Mouse (Mus musculus) lung, adult 2 months (tissue): ENCODE results near the gene Polr2a.

ENCODE experiments used
- CTCF ChIP-seq: fragments of 200-500 bp; IDR thresholded peaks from 2 replicates; pipeline ENCODE4 v1.5.1; 2011; ENCODE audit warnings: mild to moderate bottlenecking, low read length, control low read depth; ENCODE audit not compliant: insufficient read depth
- POLR2A ChIP-seq: fragments of 200-500 bp; IDR thresholded peaks from 2 replicates; pipeline ENCODE4 v1.6.1; 2011; ENCODE audit warnings: low read depth, mild to moderate bottlenecking, control low read depth, low read length, borderline replicate concordance; ENCODE audit errors: extremely low read depth

- TF ChIP-seq POLR2A (peak; percentile 37; the same call in 1 of the 2 replicates), CTCF (no peak)
Observed at GRCm38 (mm10) chr11:69686377-69686776, 72.1 kb downstream of the Polr2a start.
